Mouse (Mus musculus): Measurements from ENCODE around the gene Lin7a.

GRCm38 (mm10) chr10:107325558-107325957, 54.1 kb downstream of the Lin7a start:
- TF ChIP-seq CTCF (conservative IDR thresholded peaks at IDR 0.05; ENCODE audit: low read length) (no peak), NANOG (IDR thresholded peaks at IDR 0.05; ENCODE audit: borderline replicate concordance, low read length) (no peak), POU5F1 (IDR thresholded peaks at IDR 0.05; ENCODE audit: borderline replicate concordance, low read length) (no peak)
